Mouse (Mus musculus) heart, postnatal 25 days (tissue): Measurements from ENCODE around the gene Copa. TPM values are rescaled to one million over a fixed set of nuclear protein-coding genes. Genes with fewer than 3 reads are reported as not detected.

Experiments used
- total RNA-seq, 2 experiments: library from RNA; stranded (reverse); gene quantifications; 2 replicates each; pipeline ENCODE4 v1.2.3; 2021

Gene Copa
- total RNA-seq, 2 experiments from 2014 or later, result 104 to 113 TPM

Other genes with a start within 250 kb of the Copa start
- 1 to 10 TPM; 1.5 to 2.4 TPM for gene Cd84, start 242.8 kb upstream of the Copa start, total RNA-seq
- gene Gm10521, start 186.9 kb upstream of the Copa start, total RNA-seq, result under 1 TPM; 0.08 to 0.16 TPM
- gene Slamf6, start 165.0 kb upstream of the Copa start, total RNA-seq, result under 1 TPM in 1 of 2 experiments, not detected in 1; 0.47 TPM
- gene Vangl2, start 54.1 kb upstream of the Copa start, total RNA-seq, result 1 to 10 TPM; 1.5 to 2.4 TPM
- gene Nhlh1, start 25.0 kb upstream of the Copa start, total RNA-seq, result not detected
- 10 to 100 TPM; 42.8 to 44.4 TPM for gene Ncstn, start 266 bp downstream of the Copa start, total RNA-seq
- gene Pex19, start 44.2 kb downstream of the Copa start, total RNA-seq, result 100 to 1,000 TPM; 120 to 122 TPM
- 100 to 1,000 TPM; 109 to 114 TPM for gene Dcaf8, start 65.6 kb downstream of the Copa start, total RNA-seq
- 10 to 100 TPM; 65.8 to 70.5 TPM for gene Pea15a, start 124.3 kb downstream of the Copa start, total RNA-seq
- gene Casq1, start 137.3 kb downstream of the Copa start, total RNA-seq, result 10 to 100 TPM; 12.6 to 18.0 TPM
- not detected for gene Atp1a4, start 175.9 kb downstream of the Copa start, total RNA-seq
- gene Igsf8, start 179.1 kb downstream of the Copa start, total RNA-seq, result 10 to 100 TPM in 1 of 2 experiments, 1 to 10 TPM in 1; 9.3 to 15.2 TPM
- gene Atp1a2, start 215.5 kb downstream of the Copa start, total RNA-seq, result 100 to 1,000 TPM; 600 to 610 TPM
- under 1 TPM in 1 of 2 experiments, not detected in 1; 0.06 TPM for gene Kcnj9, start 246.8 kb downstream of the Copa start, total RNA-seq